Mouse (Mus musculus): ENCODE results near the gene Sema3b.
A peak's percentile ranks its signal among the peaks of the same experiment; 100 is the strongest.
"Not testable (repeated sequence)": the region's sequence is repeated elsewhere in the genome, so short reads cannot be mapped to it uniquely, and the experiment has no call there.

Gene Sema3b

DNA sequence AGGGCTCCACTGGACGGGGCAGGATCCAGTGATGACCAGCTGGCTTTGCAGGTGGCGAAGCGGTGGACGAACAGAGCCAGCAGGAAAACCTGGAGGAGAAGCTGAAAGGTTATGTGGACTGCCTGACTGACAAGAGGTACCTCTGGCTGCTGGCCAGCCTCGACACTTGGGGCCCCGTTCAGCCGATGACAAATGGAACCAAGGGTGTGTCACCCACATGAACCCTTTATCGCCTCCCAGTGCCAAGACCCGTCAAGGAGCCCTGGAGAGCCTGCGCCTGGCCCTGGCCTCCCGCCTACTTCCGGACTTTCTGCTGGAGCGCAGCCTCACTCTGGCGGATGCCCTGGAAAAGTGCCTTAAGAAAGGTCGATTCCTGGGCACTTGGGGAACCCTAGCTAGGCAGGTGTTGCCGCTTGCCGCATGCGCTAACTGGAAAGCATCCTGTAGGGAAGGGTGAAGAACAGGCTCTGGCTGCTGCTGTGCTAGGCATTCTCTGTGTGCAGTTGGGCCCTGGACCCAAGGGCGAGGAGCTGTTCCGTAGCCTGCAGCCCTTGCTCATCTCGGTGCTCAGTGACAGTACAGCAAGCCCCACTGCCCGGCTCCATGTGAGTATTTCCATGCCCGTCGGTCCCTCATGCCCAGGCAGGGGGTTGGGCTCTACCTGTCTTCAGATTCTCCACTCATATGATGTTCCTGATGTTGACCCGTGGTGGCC, 18.8 kb downstream of the Sema3b start:
- DNase-seq (ENCODE audit: low spot score), result no peak

DNA sequence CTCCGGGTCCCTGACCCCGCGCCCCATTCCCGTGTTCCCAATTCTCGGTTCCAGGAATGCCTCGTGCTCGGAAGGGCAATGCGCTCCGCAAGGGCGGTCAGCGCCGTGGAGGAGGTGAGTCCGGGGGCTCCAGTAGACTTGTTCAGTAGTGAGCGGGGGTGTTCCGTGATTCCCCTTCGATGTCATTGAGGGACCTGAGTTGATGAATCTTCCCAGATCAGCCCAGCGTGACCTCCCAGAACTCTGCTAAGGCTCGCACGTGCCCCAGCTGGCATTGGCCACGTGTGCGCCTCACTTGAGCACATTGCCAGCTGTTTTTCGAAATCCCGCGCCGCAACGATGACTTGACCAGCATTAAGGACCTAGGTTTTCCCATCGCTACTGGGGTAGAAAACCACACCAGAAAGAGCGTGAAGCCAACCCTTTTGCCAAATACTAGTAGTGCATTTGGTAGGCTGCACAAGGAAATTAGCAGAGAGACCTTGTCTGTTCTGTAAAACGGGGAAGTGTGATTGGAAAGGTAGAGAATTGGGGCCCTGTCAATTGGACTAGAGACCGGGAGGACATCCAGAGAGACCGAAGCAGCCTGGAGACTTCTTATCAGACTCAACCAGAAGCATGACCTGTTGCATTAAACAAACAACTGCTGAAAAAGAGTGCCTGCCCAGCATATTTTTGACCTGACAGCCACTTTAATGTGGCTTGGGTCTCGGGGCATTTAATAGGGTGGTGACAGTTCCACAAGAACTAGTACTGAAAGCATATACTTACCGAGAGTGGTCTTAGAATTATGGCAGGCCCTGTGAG, 21.0 kb downstream of the Sema3b start:
- peak; percentile 80 for DNase-seq (ENCODE audit: low spot score)

DNA sequence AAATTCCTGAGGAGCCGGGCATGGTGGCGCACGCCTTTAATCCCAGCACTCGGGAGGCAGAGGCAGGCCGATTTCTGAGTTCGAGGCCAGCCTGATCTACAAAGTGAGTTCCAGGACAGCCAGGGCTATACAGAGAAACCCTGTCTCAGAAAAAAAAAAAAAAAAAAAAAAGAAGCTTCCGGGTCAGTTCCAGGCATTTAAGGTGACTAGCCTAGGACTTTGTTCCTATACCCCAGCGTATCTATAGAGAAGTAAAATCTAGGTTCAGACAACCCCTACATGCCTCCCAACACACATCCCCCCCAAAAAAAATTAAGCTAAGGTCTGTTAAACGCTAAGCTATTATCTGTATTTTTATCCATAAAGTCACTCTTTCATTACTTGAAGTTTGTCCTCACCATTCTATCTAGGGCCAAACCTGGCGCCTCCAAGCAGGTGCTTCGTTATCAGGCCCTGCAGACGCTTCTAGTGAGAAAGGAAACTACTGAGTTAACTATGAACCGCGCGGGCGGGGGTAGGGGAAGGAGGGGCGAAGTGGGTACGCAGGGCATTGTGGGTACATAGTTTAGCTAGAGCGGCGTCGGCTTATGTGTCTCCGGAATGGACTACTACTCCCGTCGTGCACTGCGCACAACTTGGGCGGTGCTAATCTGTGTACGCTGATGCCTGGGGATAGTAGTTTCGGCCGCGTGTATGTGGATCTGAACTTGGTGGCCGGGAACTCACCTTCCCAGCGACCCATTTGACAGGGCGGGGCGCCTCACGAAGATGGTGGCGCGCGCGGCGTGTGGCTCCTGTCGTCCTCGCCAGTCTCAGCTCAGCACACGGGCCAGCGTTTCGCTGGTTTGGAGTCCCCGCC, 21.8 kb downstream of the Sema3b start, which contains the start of gene Ifrd2:
TSS of gene Ifrd2 (plus strand) at position 669 of the 859 bp plus-strand sequence.
- DNase-seq (ENCODE audit: low spot score), result peak; percentile 100

DNA sequence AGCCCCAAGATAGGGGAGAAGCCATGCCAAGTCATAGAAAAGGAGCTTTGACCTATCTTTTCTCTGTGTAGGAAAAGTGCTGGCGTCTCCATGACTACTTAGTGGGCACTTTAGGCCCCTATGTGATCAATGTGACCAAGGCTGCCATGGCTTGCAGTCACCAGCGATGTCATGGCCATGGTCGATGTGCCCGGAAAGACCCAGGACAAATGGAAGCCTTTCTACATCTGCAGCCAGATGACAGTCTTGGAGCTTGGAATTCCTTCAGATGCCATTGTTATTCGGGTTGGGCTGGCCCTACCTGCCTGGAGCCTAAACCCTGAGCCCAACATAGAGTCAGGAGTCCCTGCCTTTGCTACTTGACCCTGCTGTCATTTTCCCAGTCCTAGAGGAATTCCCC, 22.5 kb downstream of the Sema3b start:
- no peak for DNase-seq (ENCODE audit: low spot score)

DNA sequence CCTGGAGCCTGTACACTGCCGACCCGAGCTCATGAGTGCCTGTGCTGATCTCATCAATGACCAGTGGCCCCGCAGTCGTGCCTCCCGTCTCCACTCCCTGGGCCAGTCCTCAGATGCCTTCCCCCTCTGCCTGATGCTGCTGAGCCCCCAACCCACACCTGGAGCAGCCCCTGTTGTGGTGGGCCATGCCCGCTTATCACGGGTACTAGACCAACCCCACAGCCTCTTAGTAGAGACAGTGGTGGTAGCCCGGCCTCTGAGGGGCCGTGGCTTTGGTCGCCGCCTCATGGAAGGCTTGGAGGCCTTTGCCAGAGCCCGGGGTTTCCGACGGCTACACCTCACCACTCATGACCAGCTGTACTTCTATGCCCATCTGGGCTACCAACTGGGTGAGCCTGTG, 25.9 kb downstream of the Sema3b start:
- DNase-seq (ENCODE audit: low spot score), result no peak

DNA sequence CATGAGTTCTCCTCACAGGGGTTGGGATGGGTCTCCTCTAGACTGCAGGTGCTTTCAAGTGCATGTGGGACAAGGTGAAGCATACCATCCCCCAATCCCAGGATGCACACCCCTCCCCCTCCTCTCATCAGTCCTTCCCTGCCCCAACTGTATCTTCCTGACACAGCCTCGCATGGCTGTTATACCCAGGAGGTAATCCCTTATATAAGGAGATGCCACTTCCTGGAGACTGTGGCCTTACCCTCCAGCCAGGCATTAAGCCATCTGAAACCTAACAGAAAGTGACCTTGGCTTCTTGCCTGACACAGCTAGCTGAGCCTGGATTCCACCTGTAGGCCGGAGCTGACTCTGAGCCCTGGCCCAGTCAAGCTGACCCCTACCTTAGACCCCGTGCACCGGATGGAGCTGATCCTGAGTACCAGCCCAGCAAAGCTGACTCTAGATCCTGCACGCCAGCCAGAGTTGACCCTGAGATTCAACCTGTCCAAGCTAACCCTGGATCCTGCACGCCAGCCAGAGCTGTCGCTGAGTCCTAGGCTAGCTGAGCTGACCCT, 26.4 kb downstream of the Sema3b start:
- no peak for DNase-seq (ENCODE audit: low spot score)

DNA sequence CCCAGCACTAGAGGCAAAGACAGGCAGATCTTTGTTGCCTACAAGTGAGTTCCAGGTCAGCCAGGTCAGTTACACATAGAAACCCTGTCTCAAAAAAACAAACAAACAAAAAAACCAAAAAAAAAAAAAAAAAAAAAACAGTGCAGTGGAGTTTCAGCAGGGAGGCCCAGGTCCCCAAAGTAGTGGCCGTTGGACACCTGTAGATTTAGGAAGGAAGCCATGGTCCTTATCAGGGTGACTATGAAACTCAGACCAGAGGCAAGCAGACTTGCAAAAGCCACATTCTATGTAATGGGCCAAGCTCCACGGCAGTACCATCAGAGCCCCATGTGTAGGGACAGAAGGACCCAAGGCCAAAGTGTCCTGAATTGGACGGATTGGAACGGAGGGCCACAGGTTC, 27.4 kb downstream of the Sema3b start:
- DNase-seq (ENCODE audit: low spot score), result no peak

DNA sequence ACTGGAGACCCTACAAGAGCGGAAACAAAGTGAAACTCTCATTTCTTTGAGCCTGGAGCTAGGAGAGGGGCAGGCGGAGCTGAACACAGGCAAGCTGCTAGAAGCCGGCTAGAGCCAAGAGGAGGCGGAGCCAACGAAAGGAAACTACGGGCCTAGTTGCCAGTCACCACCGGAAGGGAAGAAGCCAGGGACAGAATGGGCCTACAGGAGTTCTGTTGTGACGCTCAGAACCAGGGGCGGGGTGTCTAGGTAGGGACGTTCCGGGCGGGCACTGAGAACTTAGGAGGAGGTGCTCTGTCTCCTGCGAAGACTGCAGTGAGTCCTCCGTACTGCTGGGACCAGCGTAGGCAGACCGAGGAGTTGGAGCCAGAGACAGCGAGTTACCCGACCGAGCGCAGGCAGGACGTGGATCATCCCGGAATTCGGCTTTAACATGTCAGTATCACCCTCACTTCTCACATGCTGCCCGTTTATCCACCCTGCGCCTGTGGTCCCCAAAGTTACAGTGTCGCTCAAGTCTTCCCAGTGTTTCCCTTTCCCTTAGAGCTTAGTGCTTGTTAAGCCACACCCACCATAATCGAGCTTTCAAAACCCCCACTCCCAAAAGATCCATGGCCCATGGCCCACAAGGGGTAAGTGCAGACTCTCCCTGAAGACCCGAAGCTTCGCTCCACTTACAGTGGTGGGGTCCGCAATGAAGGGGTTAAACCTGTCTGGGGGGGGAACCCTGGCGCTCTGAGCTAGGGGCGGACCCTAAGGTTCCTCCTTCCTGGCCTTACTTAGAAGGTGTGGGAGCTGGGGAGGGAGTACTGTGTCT, 28.3 kb downstream of the Sema3b start, which contains the start of gene Hyal3:
TSS of gene Hyal3 (plus strand) at position 318 of the 817 bp plus-strand sequence.
- DNase-seq (ENCODE audit: low spot score), result peak; percentile 93

DNA sequence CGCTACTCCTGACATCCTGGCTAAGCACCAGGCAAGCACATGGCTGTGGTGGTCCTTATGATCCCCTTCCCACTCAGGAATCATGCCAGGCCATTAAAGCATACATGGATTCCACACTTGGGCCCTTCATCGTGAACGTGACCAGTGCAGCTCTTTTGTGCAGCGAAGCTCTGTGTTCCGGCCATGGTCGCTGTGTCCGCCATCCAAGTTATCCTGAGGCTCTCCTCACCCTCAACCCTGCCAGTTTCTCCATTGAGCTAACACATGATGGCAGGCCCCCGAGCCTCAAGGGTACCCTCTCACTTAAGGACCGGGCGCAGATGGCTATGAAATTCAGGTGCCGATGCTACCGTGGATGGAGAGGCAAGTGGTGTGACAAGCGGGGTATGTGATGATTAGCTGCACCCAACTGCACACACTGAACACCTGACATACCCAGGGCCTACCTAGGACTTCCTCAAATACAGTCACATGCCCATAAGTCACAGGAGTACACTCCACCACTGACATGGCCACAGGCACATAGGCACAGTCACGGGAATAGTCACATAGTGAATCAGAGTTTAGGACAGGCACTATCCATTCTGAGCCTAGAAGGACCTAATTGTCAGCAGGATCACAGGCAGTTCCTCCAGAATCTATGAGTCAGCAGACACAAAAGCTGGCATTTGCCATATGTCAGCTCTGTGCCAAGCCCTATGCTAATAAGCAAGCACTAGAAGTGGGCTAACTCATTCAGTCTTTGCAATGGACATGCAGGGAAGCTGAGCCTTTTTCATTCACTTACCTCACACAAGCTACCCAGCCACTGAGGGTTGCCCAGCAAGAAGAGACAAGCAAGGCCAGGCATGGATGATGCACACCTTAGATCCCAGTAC, 29.8 kb downstream of the Sema3b start:
- DNase-seq (ENCODE audit: low spot score), result no peak

DNA sequence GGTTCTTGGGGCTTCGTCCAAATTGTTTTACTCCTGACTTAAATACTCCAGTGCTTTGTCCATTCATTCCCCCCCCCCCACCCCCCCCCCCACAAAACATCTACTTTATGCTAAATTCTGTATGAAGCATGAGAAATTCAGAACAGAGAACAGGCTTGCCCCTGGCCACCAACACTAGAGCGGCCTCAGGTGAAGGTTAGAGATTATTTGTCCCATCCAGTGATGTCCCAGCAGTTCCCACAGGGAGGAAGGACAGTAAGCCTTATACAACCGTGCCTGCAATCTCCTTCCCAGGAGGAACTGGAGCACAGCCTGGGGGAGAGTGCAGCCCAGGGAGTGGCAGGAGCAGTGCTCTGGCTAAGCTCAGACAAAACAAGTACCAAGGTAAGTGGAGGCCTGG, 30.4 kb downstream of the Sema3b start, which contains the start of gene Naa80:
TSS of gene Naa80 (plus strand) at position 301 of the 400 bp plus-strand sequence.
- no peak for DNase-seq (ENCODE audit: low spot score)

DNA sequence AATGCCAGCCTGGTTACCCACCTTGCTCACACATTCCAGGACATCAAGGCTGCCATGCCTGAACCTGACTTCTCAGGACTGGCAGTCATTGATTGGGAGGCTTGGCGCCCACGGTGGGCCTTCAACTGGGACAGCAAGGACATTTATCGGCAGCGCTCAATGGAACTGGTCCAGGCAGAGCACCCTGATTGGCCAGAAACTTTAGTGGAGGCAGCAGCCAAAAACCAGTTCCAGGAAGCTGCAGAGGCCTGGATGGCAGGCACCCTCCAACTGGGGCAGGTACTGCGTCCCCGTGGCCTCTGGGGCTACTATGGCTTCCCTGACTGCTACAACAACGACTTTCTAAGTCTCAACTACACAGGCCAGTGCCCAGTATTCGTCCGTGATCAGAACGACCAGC, 31.2 kb downstream of the Sema3b start:
- no peak for DNase-seq (ENCODE audit: low spot score)

DNA sequence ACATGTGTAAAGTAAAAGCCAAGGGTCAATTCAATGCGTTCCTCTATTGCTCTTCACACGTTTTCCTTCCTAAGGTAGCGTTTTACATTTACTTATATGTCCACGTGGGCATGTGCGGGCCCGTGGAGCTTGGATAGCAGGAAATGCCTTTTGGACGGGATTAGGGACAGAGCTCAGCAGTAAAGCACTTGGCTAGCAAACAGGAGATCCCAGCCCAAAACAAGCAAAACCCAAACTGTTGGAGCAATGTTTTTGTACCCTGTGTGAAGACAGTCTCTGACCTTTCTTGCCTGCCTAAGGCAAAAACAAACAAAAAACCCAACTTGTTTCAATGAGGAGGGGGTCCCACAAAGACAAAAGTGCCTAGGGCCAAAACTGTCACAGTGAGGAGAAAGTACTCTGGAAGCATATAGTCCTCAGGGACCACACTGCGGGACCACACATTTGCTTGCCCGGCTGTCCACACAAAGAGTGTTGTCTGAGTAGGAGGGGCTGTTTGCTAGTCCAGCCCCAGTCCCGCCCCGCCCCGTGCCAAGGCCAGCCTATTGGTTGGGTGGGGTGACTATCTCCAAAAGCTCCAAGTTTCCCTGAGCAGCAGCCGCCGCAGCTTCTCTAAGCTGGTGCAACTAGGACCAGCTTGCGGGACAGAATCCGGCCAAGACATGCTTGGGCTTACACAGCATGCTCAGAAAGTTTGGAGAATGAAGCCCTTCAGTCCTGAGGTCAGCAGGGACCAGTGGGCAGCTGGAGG, 32.5 kb downstream of the Sema3b start, which contains the start of gene Hyal1:
TSS of gene Hyal1 (plus strand) at position 571 of the 751 bp plus-strand sequence.
- peak; percentile 86 for DNase-seq (ENCODE audit: low spot score)

DNA sequence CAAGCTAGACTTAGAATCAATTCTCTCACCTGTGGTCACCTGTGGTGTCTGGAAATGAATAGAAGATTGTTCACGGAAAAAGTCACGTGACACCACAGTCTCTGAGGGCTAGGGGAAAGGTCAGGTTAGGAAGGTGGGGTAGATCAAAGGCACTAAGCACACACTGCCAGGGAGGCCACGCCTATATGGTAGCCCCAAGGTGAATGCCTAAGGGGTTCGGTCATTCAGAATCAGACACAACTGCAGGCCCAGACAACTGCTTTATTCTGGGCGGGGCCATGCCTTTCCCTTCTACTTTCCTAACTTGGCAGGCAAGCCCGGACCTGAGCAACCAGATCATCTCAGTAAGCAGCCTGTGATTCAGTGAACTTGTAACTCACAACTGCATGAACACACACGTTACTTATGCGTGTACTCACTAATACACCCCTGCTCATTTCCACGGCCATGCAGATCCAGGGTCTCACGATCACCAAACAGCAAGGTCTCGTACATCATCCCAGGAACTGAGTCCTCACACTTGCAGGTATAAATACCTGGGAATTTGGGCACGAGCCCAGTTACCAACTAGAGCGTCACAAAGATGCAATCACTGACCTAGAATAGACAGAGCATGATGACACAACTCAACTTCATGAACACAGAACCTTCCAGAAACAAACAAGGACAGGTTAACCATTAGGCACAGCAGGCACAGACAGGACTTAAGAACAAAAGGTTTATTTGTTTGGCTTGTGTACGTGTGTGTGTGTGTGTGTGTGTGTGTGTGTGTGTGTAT, 33.3 kb downstream of the Sema3b start:
- no peak for DNase-seq (ENCODE audit: low spot score)

DNA sequence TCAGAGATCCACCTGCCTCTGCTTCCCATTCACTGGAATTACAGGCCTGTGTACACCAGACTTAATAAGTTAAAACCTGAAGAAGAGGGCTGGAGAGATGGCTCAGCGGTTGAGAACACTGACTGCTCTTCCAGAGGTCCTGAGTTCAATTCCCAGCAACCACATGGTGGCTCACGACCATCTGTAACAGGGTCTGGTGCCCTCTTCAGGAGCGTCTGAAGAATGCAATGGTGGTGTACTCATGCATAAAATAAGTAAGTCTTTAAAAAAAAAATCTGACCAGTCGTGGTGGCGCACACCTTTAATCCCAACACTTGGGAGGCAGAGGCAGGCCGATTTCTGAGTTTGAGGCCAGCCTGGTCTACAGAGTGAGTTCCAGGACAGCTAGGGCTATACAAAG, 35.3 kb downstream of the Sema3b start:
- DNase-seq (ENCODE audit: low spot score), result not testable (repeated sequence)

DNA sequence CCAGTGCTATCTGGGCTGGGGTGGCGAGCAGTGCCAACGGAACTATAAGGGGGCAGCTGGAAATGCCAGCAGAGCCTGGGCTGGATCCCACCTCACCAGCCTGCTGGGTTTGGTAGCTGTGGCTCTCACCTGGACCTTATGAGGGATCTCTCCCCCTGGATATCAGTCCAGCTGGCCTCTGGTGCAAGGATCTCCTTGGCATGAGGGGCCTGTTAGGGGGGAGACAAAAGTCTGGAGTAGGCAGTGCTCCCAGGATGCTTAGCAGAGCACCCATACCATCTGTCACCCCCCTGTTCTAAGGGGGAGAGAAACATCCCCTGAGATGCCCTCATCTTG, 36.7 kb downstream of the Sema3b start:
- no peak for DNase-seq (ENCODE audit: low spot score)

DNA sequence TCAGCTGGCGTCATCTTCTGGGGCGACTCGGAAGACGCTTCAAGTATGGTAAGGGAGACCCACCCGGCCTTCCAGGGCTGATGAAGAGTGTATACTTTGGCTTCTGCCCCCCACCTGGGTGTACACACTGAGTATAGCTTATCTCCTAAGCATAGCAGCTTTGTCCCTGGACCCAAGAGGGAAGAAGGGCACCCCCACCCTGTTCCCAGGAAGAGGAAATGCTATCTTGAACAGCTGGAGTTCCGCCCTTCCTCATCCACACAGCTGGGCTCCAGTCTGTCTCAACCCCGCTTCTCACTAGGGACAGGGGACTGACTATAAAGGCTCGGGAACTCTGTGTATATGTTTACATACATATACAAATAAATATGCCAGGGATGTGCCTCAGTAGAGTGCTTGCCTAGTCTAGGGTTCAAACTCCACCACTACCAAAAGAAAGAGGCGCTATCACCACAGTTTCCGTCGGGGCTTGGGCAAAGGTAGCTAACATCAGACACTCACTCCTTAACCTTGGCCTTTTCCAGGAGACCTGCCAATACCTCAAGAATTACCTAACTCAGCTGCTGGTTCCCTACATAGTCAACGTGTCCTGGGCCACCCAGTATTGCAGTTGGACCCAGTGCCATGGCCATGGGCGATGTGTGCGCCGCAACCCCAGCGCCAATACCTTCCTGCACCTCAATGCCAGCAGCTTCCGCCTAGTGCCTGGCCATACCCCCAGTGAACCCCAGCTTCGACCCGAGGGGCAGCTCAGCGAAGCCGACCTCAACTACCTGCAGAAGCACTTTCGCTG, 37.3 kb downstream of the Sema3b start:
- DNase-seq (ENCODE audit: low spot score), result no peak

DNA sequence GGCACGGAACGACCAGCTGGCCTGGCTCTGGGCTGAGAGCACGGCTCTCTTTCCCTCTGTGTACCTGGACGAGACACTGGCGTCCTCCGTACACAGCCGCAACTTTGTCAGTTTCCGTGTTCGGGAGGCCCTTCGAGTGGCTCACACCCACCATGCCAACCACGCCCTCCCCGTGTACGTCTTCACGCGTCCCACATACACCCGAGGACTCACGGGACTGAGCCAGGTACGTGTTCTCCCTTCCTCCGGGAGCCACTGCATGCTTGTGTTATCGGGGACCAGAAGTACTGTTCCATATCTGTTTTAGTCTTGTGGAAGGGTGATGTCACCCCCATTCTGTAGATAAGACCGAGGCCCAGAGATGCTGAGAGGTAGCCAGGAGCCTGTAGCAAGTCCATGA, 38.2 kb downstream of the Sema3b start:
- no peak for DNase-seq (ENCODE audit: low spot score)

DNA sequence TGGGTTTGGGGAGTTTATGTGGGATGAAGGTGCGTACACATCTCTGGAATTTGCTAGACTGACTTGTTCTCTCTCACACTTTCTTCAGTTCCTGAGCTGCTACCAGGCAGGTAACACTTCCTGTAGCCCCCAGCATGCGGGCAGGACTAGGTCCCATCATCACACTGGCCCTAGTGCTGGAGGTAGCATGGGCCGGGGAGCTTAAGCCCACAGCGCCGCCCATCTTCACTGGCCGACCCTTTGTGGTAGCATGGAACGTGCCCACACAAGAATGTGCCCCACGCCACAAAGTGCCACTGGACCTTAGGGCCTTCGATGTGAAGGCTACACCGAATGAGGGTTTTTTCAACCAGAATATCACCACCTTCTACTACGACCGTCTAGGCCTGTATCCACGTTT, 39.0 kb downstream of the Sema3b start:
- DNase-seq (ENCODE audit: low spot score), result no peak
